Mouse (Mus musculus): ENCODE measurements at regions not wholly inside any gene's neighbourhood (a gene's known extent, or its start where the extent isn't known, plus 50 kb on each side); places are given as distances from the start of the nearest gene placed in this dataset.

DNA sequence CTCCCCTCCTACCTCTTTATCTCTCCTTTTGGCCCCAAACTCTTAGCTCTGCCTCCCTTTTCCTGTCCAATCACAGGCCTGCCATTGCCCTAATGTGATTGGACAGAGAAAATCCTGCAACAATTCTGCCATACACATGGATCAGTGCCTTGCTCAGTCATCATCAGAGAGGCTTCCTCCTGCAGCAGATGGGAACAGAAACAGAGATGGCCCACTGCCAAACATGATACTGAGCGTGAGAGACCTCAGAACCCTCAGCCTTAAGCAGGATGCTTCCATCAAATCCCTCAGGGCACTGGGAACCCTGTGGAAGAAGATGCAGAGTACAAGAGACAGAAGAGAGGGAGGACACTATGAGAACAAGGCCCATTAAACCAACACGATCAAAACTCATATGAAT is 62.8 kb upstream of the Cacna2d3 start:
- no peaks in the 10 kb centered on the region for H3K27me3 ChIP-seq (replicated peaks)
- H3K27ac ChIP-seq (ENCODE audit: poor library complexity, severe bottlenecking) = no peak overlapping the region
- no peak overlapping the region for H3K9ac ChIP-seq
- no peaks in the 10 kb centered on the region for H3K9me3 ChIP-seq (replicated peaks)
- no peak for ATAC-seq (ENCODE audit: insufficient number of reproducible peaks, low FRiP score)
- no peaks in the 10 kb centered on the region for H3K4me1 ChIP-seq (replicated peaks)
- no peak overlapping the region for H3K4me2 ChIP-seq
- no peaks in the 10 kb centered on the region for H3K36me3 ChIP-seq
- WGBS = 66% methylated on average over 2 of the region's 2 CpGs
- no peak overlapping the region for H3K4me3 ChIP-seq

DNA sequence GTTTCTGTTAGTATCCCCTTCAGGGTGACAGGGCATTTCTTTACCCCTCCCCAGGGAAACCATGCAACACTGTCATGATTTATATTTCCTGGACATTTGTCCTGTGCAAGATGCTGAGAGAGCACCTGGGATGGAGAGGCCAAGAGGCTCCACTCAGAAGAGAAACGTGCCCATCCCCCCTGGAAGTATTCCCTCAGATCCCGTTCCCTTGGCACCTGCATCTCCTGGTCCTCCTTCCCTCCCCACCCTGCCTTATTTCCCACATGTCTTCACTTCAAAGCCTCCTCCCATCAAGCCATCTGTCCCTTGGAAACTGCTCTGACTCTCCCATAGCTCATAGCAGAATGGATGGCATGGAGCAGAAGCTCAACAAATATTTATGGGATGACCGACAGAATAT is 64.8 kb upstream of the Cacna2d3 start:
- Histone ChIP-seq H3K27ac (ENCODE audit: poor library complexity, severe bottlenecking) (no peak overlapping the region), H3K36me3 (no peaks in the 10 kb centered on the region)
- no peak for ATAC-seq (ENCODE audit: insufficient number of reproducible peaks, low FRiP score)

DNA sequence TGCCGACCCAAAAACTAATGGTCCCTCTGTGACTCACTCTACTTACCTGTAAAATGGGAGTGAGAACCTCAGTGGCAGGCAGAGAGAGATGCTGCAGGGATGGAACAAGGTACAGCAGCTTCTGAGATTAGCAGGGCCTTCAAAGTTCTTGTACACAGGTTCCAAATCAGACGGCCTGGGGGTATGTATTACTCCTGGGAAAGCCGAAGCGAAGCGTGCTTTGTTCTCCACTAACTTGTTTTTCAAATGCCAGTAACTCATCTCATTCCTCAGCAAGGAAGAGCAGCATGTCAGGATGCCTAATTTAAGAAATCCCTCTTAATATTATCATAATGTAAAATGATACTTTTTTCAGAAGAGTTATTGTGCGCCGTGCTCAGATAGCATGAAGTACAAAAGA is 66.1 kb upstream of the Cacna2d3 start:
- Histone ChIP-seq H3K4me3 (no peak overlapping the region), H3K27ac (ENCODE audit: poor library complexity, severe bottlenecking) (no peak overlapping the region), H3K9ac (no peak overlapping the region), H3K36me3 (no peaks in the 10 kb centered on the region), H3K9me3 (replicated peaks) (no peaks in the 10 kb centered on the region), H3K4me1 (replicated peaks) (no peaks in the 10 kb centered on the region), H3K4me2 (no peak overlapping the region), H3K27me3 (replicated peaks) (0 out of 2 replicates have a peak, but pooled peaks cover 6% of the 10 kb centered on the region)
- 89% methylated on average over 7 of the region's 7 CpGs for WGBS
- ATAC-seq (ENCODE audit: insufficient number of reproducible peaks, low FRiP score) = no peak

More for the DNA sequence above, 64.8 kb upstream of the Cacna2d3 start:
- Histone ChIP-seq H3K4me2 (no peak overlapping the region), H3K9ac (no peak overlapping the region), H3K4me3 (no peak overlapping the region), H3K9me3 (replicated peaks) (no peaks in the 10 kb centered on the region), H3K27me3 (replicated peaks) (no peaks in the 10 kb centered on the region), H3K4me1 (replicated peaks) (no peaks in the 10 kb centered on the region)
- 72% methylated on average over 3 of the region's 3 CpGs for WGBS

DNA sequence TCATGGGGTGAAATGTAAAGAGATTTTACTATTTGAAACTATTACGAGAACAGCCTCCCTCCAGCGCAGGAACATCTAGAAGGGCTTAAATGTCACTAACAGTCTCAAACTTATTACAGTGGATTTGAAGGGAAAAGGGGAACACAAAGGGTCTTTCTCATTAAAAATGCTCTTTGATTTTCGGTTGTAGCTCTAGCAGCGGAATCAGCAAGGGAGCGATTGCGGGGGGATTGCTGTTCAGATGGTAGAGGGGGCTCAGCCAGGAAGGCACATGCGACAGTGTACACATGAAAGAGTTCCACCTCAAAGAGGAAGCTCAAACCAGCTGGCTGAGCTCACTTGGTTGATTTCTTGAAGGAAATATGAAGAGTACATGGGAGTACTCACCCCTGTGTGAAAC is 66.7 kb upstream of the Cacna2d3 start:
- H3K36me3 ChIP-seq = no peaks in the 10 kb centered on the region
- WGBS = 86% methylated on average over 7 of the region's 7 CpGs
- no peaks in the 10 kb centered on the region for H3K9me3 ChIP-seq (replicated peaks)
- no peak overlapping the region for H3K4me3 ChIP-seq
- H3K27ac ChIP-seq (ENCODE audit: poor library complexity, severe bottlenecking) = no peak overlapping the region
- ATAC-seq (ENCODE audit: insufficient number of reproducible peaks, low FRiP score) = no peak
- H3K9ac ChIP-seq = no peak overlapping the region
- H3K4me1 ChIP-seq (replicated peaks) = no peaks in the 10 kb centered on the region
- no peak overlapping the region for H3K4me2 ChIP-seq
- 0 out of 2 replicates have a peak, but pooled peaks cover 6% of the 10 kb centered on the region for H3K27me3 ChIP-seq (replicated peaks)

DNA sequence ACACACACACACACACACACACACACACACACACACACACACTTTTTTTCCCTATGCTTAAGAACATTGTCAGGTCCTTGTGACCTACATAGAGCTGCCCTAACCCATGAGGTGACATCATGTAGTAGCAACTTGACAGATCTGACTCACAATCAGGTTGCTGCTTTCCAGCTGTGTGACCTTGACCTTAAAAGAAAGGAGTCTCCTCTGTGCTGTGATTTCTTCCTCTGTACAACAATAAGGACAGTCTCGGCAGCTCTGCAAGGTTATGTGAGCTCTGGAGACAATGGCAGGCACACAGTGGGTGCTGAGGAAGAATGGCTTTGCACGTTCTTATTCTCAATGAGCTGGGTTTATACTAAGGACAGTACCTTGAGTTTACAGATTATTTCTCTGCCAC is 73.7 kb upstream of the Cacna2d3 start:
- Histone ChIP-seq H3K36me3 (no peaks in the 10 kb centered on the region), H3K9me3 (replicated peaks) (no peaks in the 10 kb centered on the region), H3K9ac (no peak overlapping the region), H3K27ac (ENCODE audit: poor library complexity, severe bottlenecking) (no peak overlapping the region), H3K27me3 (replicated peaks) (0 out of 2 replicates have a peak, but pooled peaks cover 6% of the 10 kb centered on the region), H3K4me2 (no peak overlapping the region), H3K4me1 (replicated peaks) (no peaks in the 10 kb centered on the region; the same call in 1 of the 2 replicates), H3K4me3 (no peak overlapping the region)
- WGBS = 48% methylated on average over 2 of the region's 2 CpGs
- no peak for ATAC-seq (ENCODE audit: insufficient number of reproducible peaks, low FRiP score)

DNA sequence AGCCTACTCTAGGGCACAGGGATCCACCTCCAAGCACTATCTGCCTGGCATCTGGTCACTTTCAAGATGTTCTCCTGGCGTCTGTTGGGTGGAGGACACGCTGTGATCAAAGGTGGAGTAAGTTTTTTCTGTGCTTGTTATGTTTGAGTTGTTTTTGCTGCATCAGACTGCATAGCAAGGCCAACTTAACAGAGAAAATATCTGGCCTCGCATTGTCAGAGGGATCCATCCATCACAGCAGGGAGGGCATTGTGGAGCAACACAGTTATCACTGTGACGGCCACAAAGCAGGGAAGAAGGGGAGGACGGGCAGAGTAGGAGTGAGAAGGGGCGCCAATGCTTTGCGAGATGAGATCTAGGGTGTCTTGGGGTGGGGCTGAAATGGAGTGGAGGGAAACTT is 74.7 kb upstream of the Cacna2d3 start:
- Histone ChIP-seq H3K9ac (no peak overlapping the region), H3K9me3 (replicated peaks) (no peaks in the 10 kb centered on the region), H3K4me3 (no peak overlapping the region), H3K4me2 (no peak overlapping the region), H3K27ac (ENCODE audit: poor library complexity, severe bottlenecking) (no peak overlapping the region), H3K4me1 (replicated peaks) (no peaks in the 10 kb centered on the region; the same call in 1 of the 2 replicates), H3K36me3 (no peaks in the 10 kb centered on the region), H3K27me3 (replicated peaks) (0 out of 2 replicates have a peak, but pooled peaks cover 6% of the 10 kb centered on the region)
- WGBS = 67% methylated on average over 7 of the region's 7 CpGs
- ATAC-seq (ENCODE audit: insufficient number of reproducible peaks, low FRiP score) = no peak

DNA sequence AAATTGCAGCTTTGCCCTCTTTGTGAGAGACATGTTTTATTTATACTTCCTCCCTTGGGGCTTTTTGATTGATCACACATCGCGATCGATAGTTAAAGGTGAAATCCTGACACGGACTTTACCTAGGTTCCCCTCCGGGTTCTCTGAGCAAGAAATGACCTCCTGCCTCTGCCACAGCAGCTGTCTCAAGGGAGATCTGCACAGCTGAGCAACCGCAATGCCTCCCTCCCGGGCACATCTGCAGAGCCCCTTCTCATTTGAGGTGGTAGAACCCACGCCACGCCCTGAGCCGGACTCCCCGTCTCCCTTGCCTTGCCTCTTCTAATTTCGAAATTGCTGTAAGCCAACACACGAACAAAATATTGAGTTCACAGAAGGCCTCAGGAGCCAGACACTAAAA is 78.2 kb upstream of the Cacna2d3 start:
- Histone ChIP-seq H3K4me2 (no peak overlapping the region), H3K4me1 (replicated peaks) (peaks cover 4% of the 10 kb centered on the region; the same call in 1 of the 2 replicates), H3K9ac (no peak overlapping the region), H3K27ac (ENCODE audit: poor library complexity, severe bottlenecking) (no peak overlapping the region), H3K27me3 (replicated peaks) (no peaks in the 10 kb centered on the region), H3K36me3 (no peaks in the 10 kb centered on the region), H3K9me3 (replicated peaks) (no peaks in the 10 kb centered on the region), H3K4me3 (no peak overlapping the region)
- WGBS = 75% methylated on average over 13 of the region's 13 CpGs
- no peak for ATAC-seq (ENCODE audit: insufficient number of reproducible peaks, low FRiP score)

DNA sequence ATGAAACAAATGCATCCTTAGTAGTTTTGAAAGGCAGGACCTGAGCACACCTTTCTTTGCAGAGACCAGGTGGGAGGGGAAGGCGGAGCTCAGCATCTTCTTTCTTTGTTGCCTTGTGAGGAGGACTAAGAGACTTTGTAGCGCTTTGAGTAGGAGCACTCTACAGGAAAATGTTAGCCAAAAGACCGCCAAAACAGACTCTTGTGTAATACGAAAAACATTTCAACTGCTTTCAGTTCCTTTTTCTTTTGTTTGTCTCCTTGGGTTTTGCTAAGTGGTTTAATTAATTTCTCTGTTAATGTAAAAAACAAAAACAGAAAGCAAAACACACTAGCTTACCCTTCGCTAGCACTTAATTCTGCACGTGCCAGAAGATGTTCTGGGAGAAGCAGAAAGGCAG is 83.6 kb upstream of the Cacna2d3 start:
- Histone ChIP-seq H3K4me1 (replicated peaks) (peaks cover 4% of the 10 kb centered on the region; the same call in 1 of the 2 replicates), H3K4me2 (no peak overlapping the region), H3K9me3 (replicated peaks) (no peaks in the 10 kb centered on the region), H3K9ac (no peak overlapping the region), H3K27ac (ENCODE audit: poor library complexity, severe bottlenecking) (no peak overlapping the region), H3K36me3 (no peaks in the 10 kb centered on the region), H3K27me3 (replicated peaks) (no peaks in the 10 kb centered on the region), H3K4me3 (no peak overlapping the region)
- ATAC-seq (ENCODE audit: insufficient number of reproducible peaks, low FRiP score) = no peak
- 83% methylated on average over 6 of the region's 6 CpGs for WGBS

DNA sequence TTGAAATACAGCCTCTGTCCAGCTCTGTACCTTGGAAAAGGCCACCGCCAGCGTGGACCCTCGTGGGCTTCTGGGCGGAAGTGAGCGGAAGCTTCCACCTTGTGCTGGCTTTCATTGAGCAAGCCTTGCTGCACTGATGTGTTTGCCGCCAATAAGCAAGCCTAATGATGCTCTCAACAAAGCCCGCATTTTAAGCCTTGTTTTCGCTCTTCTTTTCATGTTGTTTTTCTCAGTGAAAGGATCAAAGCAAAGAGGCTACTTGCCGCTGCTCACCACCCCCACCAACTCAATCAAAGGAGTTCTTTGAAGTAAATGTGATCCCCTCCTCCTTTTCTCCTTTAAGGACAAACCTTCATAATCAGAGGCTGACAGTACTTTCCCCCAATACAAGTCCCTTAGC is 86.2 kb upstream of the Cacna2d3 start:
- no peak overlapping the region for H3K4me2 ChIP-seq
- H3K9ac ChIP-seq = no peak overlapping the region
- ATAC-seq (ENCODE audit: insufficient number of reproducible peaks, low FRiP score) = no peak
- H3K36me3 ChIP-seq = no peaks in the 10 kb centered on the region
- 0 out of 2 replicates have a peak, but pooled peaks cover 4% of the 10 kb centered on the region for H3K4me1 ChIP-seq (replicated peaks)
- 62% methylated on average over 9 of the region's 9 CpGs for WGBS
- no peak overlapping the region for H3K4me3 ChIP-seq
- no peaks in the 10 kb centered on the region for H3K27me3 ChIP-seq (replicated peaks)
- no peak overlapping the region for H3K27ac ChIP-seq (ENCODE audit: poor library complexity, severe bottlenecking)
- peaks cover 8% of the 10 kb centered on the region; the same call in 1 of the 2 replicates for H3K9me3 ChIP-seq (replicated peaks)

DNA sequence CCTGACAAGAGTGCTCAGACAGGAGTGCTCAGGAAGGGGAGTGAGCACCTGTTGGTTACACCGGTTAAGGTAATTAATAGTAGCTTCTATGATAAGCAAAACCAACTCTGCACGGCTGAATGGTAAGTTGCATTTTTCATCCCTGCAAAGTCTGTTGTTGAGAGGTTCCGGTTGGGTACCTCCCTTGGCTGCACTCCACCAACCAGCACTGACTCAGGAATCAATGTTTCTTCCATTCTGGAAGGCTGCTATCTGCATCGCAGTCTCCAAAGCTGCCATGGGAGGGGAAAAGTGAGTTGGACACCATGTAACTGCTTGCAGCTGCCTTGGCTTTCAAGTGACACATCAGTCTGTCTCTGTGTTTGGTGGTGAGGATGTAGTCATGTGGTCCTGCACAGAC is 93.0 kb upstream of the Cacna2d3 start:
- WGBS = 70% methylated on average over 4 of the region's 4 CpGs
- H3K27ac ChIP-seq (ENCODE audit: poor library complexity, severe bottlenecking) = no peak overlapping the region
- H3K9ac ChIP-seq = no peak overlapping the region
- H3K4me1 ChIP-seq (replicated peaks) = no peaks in the 10 kb centered on the region
- ATAC-seq (ENCODE audit: insufficient number of reproducible peaks, low FRiP score) = no peak
- H3K36me3 ChIP-seq = no peaks in the 10 kb centered on the region
- H3K4me3 ChIP-seq = no peak overlapping the region
- peaks cover 8% of the 10 kb centered on the region; the same call in 1 of the 2 replicates for H3K9me3 ChIP-seq (replicated peaks)
- H3K27me3 ChIP-seq (replicated peaks) = no peaks in the 10 kb centered on the region
- no peak overlapping the region for H3K4me2 ChIP-seq

DNA sequence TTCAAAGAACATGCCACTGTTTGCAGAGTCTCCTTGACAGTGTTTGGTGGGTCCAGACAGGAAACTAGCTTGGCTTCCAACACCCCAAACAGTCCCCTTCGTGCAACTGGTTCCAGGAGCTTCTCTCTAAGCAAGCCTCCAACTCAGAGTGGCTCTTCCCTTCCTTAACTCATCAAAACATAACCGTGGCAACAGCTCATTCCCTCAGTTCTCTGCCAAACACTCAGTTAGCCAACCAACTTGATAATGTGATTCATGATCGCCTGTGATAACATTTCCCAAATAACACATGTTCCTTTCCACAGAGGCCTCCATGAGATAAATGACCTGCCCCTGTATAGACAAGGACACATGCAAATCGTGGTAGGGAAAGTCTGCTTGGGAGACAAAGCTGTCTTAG is 95.9 kb upstream of the Cacna2d3 start:
- no peak for ATAC-seq (ENCODE audit: insufficient number of reproducible peaks, low FRiP score)
- Histone ChIP-seq H3K36me3 (no peaks in the 10 kb centered on the region), H3K4me3 (no peak overlapping the region), H3K4me1 (replicated peaks) (no peaks in the 10 kb centered on the region), H3K27me3 (replicated peaks) (no peaks in the 10 kb centered on the region), H3K4me2 (no peak overlapping the region), H3K9ac (no peak overlapping the region), H3K27ac (ENCODE audit: poor library complexity, severe bottlenecking) (no peak overlapping the region), H3K9me3 (replicated peaks) (no peaks in the 10 kb centered on the region)
- WGBS = 69% methylated on average over 4 of the region's 4 CpGs

DNA sequence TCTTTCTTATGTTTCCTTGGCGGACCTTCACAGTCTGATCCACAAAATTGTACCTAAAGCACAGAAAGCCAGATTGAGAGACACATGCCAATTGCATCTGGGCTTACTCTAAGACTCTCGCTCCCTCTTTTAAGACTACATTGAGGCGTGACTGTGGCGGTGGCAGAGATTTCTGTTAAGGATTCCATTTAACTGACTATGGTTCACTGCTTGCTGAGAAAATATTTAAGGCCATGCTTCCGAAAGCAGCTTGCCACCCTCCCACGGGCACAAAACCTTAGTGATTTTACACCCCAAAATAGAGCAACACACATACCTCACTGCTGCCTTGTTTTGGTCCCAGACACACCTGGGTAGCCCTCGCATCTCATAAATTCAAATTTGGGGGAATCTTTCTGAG is 96.6 kb upstream of the Cacna2d3 start:
- Histone ChIP-seq H3K4me2 (no peak overlapping the region), H3K9ac (no peak overlapping the region), H3K27ac (ENCODE audit: poor library complexity, severe bottlenecking) (no peak overlapping the region), H3K4me3 (no peak overlapping the region), H3K4me1 (replicated peaks) (no peaks in the 10 kb centered on the region), H3K9me3 (replicated peaks) (no peaks in the 10 kb centered on the region), H3K36me3 (no peaks in the 10 kb centered on the region), H3K27me3 (replicated peaks) (no peaks in the 10 kb centered on the region)
- 83% methylated on average over 7 of the region's 7 CpGs for WGBS
- ATAC-seq (ENCODE audit: insufficient number of reproducible peaks, low FRiP score) = no peak

All from heart, embryonic 12.5 days (tissue).